Mouse (Mus musculus) cerebellum, adult 2 months (tissue): ENCODE measurements around the gene Ocel1. TPM values are rescaled to one million over a fixed set of nuclear protein-coding genes. Genes with fewer than 3 reads are reported as not detected.

ENCODE experiments used
- DNase-seq, 2 experiments: peaks; one replicate each; pipeline ENCODE4 v3.0.0; 2021
- H3K27ac ChIP-seq: fragments of 200-500 bp; 2 replicates; pipeline ENCODE4 v1.5.1; 2012; ENCODE audit warnings: low read length, control low read depth, inconsistent platforms; ENCODE audit not compliant: insufficient read depth
- H3K27me3 ChIP-seq: fragments of 200-500 bp; 2 replicates; pipeline ENCODE4 v1.6.1; 2012; ENCODE audit warnings: inconsistent platforms, mild to moderate bottlenecking, low read length, moderate library complexity; ENCODE audit not compliant: control insufficient read depth, insufficient read depth
- H3K4me1 ChIP-seq: fragments of 200-500 bp; 2 replicates; pipeline ENCODE4 v1.6.1; 2011; ENCODE audit warnings: low read length; ENCODE audit not compliant: control insufficient read depth, insufficient read depth
- H3K4me3 ChIP-seq: fragments of 200-500 bp; replicated peaks from 2 replicates; pipeline ENCODE3; 2011; ENCODE audit warnings: mild to moderate bottlenecking, low read depth, low read length, control low read depth; ENCODE audit not compliant: insufficient read depth
- CTCF ChIP-seq: fragments of 200-500 bp; IDR thresholded peaks from 2 replicates; pipeline ENCODE4 v1.5.1; 2011; ENCODE audit warnings: low read depth, mild to moderate bottlenecking, control low read depth, low read length, moderate library complexity, borderline replicate concordance; ENCODE audit not compliant: insufficient read depth
- POLR2A ChIP-seq: fragments of 200-500 bp; IDR thresholded peaks from 2 replicates; pipeline ENCODE4 v1.6.1; 2011; ENCODE audit warnings: low read length, control low read depth, borderline replicate concordance; ENCODE audit not compliant: insufficient read depth
- WGBS: fragments of 180-500 bp; shearing (Covaris S2); methylation state at CpG from one replicate; pipeline ENCODE4 v1.1.7; 2018; 5-methylcytosine and 5-hydroxymethylcytosine counted together
- polyA plus RNA-seq: library from polyadenylated mRNA; depleted of rRNA; stranded (reverse); fragments of >200 nt; gene quantifications from 2 replicates; pipeline ENCODE4 v1.2.3, GENCODE M21; 2012

Ocel1 gene
- polyA plus RNA-seq, 1 experiment, result 7.3 TPM

DNA sequence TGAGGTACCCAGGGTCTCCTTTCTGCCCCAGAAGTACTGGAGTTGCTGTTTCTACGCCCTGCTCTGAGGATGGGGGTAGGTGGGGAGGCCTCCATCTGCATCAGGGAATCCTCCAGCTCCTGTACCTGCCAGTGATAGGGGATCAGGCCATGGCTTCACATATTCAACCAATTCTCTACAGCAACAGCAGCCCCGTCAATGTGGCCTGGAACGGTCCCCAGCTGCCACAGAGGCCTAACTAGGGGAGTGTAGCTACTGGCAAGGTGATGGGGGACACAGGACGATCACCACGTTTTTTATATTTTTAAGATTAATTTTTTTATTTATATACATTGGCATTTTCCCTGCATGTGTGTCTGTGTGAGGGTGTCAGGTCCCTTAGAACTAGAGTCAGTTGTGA, 21.3 kb downstream of the Ocel1 start:
- Histone ChIP-seq H3K4me3 (no peak overlapping the region), H3K27ac (no peak overlapping the region), H3K4me1 (no peaks in the 10 kb centered on the region; the same call in 1 of the 2 replicates), H3K27me3 (no peaks in the 10 kb centered on the region)
- 79% methylated on average over 5 of the region's 5 CpGs for WGBS
- peak in 1 of 2 experiments; percentile 2 for DNase-seq
- TF ChIP-seq POLR2A (no peak), CTCF (no peak)

DNA sequence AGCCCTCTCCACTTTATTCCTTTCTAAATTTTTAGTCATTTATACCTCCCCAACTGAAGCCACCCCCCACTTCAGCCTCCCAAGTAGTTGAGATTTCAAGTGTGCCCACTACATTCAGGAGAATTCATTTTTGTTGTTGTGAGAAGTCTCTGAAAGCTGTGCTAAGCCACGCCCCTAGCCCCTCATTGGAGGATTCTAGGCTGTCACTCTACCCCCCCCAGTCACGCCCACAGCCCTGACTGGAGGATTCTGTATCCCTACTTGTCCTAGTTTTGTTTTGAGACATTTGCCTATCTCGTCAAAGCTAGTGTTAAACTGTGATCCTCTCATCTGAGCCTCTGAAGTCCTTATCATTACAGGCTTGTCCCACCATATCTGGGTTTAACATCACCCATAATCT, 21.8 kb downstream of the Ocel1 start:
- no peak overlapping the region for H3K4me3 ChIP-seq
- TF ChIP-seq CTCF (no peak), POLR2A (no peak)
- DNase-seq, result peak in 1 of 2 experiments; percentile 6
- H3K27me3 ChIP-seq, result no peaks in the 10 kb centered on the region
- 10% methylated on average over 3 of the region's 3 CpGs for WGBS
- H3K4me1 ChIP-seq, result peaks cover 3% of the 10 kb centered on the region; the same call in 1 of the 2 replicates
- no peak overlapping the region for H3K27ac ChIP-seq

DNA sequence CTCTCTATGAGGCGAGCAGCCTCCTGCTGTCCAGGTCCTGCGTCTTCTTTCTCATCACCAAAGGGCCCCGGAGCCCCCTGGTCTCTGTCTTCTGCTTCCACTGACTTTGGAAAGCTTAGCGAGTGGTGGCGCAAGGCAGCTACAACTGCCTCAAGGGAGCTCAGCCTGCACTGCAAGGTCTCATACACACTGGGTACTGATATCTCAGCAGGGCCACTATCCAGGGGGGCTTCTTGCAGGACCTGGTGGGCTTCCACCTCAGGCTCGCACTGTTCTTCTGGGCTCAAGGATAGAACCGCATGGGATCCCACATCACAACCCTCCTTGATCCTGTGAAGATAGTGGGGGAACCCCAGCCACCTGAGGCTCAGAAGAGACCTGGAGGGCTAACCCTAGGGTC, 23.4 kb downstream of the Ocel1 start:
- no peaks in the 10 kb centered on the region for H3K27me3 ChIP-seq
- TF ChIP-seq POLR2A, result no peak
- TF ChIP-seq CTCF, result no peak
- 0 out of 2 replicates have a peak, but pooled peaks cover 3% of the 10 kb centered on the region for H3K4me1 ChIP-seq
- H3K4me3 ChIP-seq, result no peak overlapping the region
- no peak overlapping the region for H3K27ac ChIP-seq
- peak in 1 of 2 experiments; percentile 11 for DNase-seq
- 78% methylated on average over 7 of the region's 7 CpGs for WGBS

DNA sequence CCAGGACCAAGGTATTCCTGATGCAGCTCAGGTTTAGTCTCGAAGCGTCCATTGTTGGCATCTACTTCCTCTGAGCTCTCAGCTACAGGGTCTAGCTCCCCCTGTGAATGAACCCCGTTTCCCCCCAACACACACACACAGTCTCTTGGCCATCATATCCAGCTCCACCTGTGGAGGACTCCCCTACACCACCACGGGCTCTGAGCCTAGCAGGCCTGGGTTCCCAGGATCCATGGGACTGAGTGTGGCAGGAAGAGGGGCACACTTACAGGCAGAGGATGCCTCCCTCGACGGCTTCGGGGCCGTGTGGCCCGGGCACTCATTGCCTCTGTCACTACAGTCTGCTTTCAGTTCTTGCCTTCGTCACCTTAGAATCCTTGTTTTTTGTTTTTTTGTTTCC, 24.0 kb downstream of the Ocel1 start:
- H3K27ac ChIP-seq, result no peak overlapping the region
- H3K4me1 ChIP-seq, result 0 out of 2 replicates have a peak, but pooled peaks cover 3% of the 10 kb centered on the region
- 86% methylated on average over 10 of the region's 10 CpGs for WGBS
- H3K27me3 ChIP-seq, result no peaks in the 10 kb centered on the region
- TF ChIP-seq CTCF (no peak), POLR2A (no peak)
- peak in 1 of 2 experiments; percentile 17 for DNase-seq
- no peak overlapping the region for H3K4me3 ChIP-seq

DNA sequence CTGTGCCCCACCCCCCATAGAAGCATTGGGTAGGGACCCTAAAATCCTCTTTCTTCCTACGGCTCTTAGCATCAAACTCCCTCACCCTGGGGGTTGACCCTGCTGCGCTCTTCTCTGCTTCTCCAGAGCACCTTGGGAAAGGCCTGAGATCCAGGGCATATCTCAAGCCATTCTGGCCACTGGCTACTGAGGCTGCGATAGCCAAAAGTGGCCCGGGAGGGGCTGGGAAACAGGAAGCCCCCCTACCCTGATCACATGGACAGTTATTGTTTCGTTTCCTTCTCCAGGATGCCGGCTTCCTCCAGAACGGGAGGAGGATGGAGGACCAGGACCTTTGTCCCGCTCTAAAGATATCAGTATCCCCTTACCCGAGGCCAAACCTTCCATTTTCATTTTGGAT, 24.5 kb downstream of the Ocel1 start, which contains the start of gene Ushbp1:
Gene Ushbp1, minus strand, starts transcription at position 174 of the 400 bp plus-strand sequence.
- Histone ChIP-seq H3K4me1 (0 out of 2 replicates have a peak, but pooled peaks cover 3% of the 10 kb centered on the region), H3K4me3 (peak within 1 kb of the TSS; percentile 77), H3K27me3 (no peaks in the 10 kb centered on the region), H3K27ac (peak within 1 kb of the TSS; percentile 80)
- DNase-seq, result peak in 1 of 2 experiments; percentile 32
- no peak for TF ChIP-seq CTCF
- TF ChIP-seq POLR2A, result no peak
- WGBS, result 90% methylated on average over 9 of the region's 9 CpGs

DNA sequence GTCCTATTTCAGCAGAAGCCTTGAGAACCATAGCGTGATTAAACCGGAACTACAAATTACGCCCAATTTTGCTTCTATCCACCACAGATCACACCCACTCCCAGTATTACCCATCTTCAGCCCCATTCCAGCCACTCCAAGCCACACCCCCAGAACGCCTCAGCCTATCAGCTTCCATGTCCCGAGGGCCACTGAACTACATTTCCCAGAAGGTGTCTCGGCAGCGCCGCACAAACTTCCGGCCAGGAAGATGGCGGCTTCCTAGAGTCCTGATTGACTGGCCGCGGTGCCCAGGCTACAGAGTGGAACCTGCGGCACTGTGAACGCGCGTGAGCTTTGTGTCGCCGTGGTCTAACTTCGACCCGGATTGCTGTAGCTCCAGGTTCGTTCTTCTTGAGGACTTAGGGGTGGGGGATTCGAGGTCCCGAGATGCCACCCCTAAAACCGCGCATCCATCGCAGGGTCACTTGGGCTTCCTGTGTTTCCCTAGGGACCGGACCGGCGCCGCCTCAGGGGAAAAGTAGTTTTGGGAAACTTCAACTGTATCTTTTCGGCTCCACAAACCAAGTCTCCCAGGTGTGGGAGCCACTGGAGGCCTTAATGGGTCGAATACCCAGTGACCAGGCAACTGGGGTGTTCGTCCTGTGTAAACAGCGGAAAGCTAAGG, 25.7 kb downstream of the Ocel1 start, which contains the start of gene Babam1:
Gene Babam1, plus strand, starts transcription at position 223 of the 667 bp plus-strand sequence.
- DNase-seq, result peak; percentile 93 to 98
- Histone ChIP-seq H3K4me1 (0 out of 2 replicates have a peak, but pooled peaks cover 3% of the 10 kb centered on the region), H3K27me3 (no peaks in the 10 kb centered on the region), H3K4me3 (peak within 1 kb of the TSS; percentile 77), H3K27ac (peak within 1 kb of the TSS; percentile 80)
- under 1% methylated on average over 34 of the region's 34 CpGs for WGBS
- TF ChIP-seq POLR2A, result peak; percentile 81; the same call in 1 of the 2 replicates
- no peak for TF ChIP-seq CTCF

DNA sequence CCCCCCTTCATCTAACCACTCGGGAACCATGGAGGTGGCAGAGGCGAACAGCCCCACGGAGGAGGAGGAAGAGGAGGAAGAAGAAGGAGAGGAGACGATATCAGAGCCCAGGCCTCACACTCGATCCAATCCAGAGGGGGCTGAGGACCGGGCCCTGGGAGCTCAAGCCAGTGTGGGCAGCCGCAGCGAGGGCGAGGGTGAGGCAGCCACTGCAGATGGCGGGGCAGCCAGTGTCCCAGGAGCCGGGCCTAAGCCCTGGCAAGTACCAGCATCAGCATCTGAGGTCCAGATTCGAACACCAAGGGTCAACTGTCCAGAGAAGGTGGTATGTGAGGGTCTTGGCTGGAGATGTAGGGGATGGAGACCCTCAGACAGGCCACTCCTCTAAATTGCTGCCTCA, 26.6 kb downstream of the Ocel1 start:
- no peak for TF ChIP-seq CTCF
- TF ChIP-seq POLR2A, result no peak
- WGBS, result 84% methylated on average over 12 of the region's 12 CpGs
- peak in 1 of 2 experiments; percentile 35 for DNase-seq
- H3K27me3 ChIP-seq, result no peaks in the 10 kb centered on the region
- H3K4me1 ChIP-seq, result 0 out of 2 replicates have a peak, but pooled peaks cover 3% of the 10 kb centered on the region
- peak overlapping the region; percentile 77 for H3K4me3 ChIP-seq
- H3K27ac ChIP-seq, result no peak overlapping the region

DNA sequence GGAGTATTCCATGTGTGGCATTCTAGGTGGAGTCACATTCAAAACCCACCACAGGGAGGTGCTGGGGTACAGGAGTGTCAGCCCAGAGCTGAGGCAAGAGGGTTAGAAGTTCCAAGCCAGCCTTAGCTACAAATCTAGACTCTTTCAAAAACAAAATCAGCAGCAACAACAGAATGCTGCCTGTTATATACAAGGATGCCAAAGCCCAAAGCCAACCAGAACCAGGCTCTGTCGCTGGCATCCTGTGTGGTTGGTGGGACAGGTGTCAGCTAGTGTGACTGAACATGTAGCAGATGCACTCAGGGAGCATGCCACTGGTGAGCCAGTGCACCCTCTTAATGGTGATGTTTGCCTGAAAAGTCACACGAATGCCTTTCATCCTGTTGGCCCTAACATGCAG, 29.7 kb downstream of the Ocel1 start:
- TF ChIP-seq CTCF (no peak), POLR2A (no peak)
- Histone ChIP-seq H3K27me3 (no peaks in the 10 kb centered on the region), H3K4me3 (no peak overlapping the region), H3K27ac (no peak overlapping the region), H3K4me1 (0 out of 2 replicates have a peak, but pooled peaks cover 3% of the 10 kb centered on the region)
- 89% methylated on average over 2 of the region's 2 CpGs for WGBS
- no peak for DNase-seq
